ENCODE assay signal across 8 mouse cellular contexts in the genomic region with DNA sequence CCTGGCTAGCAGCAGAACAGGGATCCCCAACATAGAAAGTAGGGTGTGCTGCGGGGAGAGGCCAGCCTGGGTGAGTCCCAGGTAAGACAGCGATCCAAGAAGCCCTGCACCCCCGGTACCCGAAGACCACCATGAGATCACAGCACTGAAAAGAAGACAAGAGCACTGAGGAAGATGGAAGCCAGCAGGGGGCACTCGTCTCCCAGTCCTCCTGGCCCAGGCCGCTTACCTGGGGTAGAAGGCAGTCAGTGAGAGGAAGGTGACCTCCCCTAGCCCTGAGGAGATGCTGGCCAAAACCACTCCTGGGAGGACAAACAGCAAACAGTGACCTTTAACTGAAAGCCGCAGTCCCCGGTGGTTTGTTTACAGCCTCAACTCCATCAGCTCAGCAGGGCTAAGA. TPM values are rescaled to one million over a fixed set of nuclear protein-coding genes. Genes with fewer than 3 reads are reported as not detected.
A peak's percentile ranks its signal among the peaks of the same experiment; 100 is the strongest.
DNase-seq lines count a peak whose midpoint lies in the region; ATAC-seq and TF ChIP-seq lines count a peak whose summit lies in the region.
"Had no signal": no experiment of that assay in that cellular context is flagged by ENCODE, and none has a peak within 500 bp of the region (broad histone marks: within the 10 kb centered on the region; RNA-seq: fewer than 3 reads in every experiment).

No protein-coding gene starts in this region.

- H3K27me3 ChIP-seq in intestine, postnatal 0 days (replicated peaks; ENCODE audit: control insufficient read depth, insufficient read depth, low read length): no peaks in the 10 kb centered on the region
- no peaks in the 10 kb centered on the region for H3K27me3 ChIP-seq in intestine, embryonic 15.5 days (replicated peaks)

- no peaks in the 10 kb centered on the region for H3K9me3 ChIP-seq in intestine, postnatal 0 days (ENCODE audit: control insufficient read depth)
- H3K9me3 ChIP-seq in intestine, embryonic 15.5 days: no peaks in the 10 kb centered on the region
- H3K9me3 ChIP-seq: heart, embryonic 13.5 days had no signal

- H3K4me3 ChIP-seq in intestine, postnatal 0 days (ENCODE audit: low read depth, low read length): no peak overlapping the region
- H3K4me3 ChIP-seq in intestine, embryonic 15.5 days (replicated peaks): no peak overlapping the region
- H3K4me3 ChIP-seq: heart, embryonic 13.5 days had no signal

- H3K9ac ChIP-seq in intestine, postnatal 0 days (ENCODE audit: low read depth, low read length): no peak overlapping the region
- no peak overlapping the region for H3K9ac ChIP-seq in intestine, embryonic 15.5 days
- H3K9ac ChIP-seq: heart, embryonic 13.5 days had no signal

- no peak overlapping the region for H3K27ac ChIP-seq in intestine, postnatal 0 days (ENCODE audit: low read depth, low read length)
- no peak overlapping the region for H3K27ac ChIP-seq in intestine, embryonic 15.5 days
- H3K27ac ChIP-seq: heart, embryonic 13.5 days had no signal

- no peak overlapping the region for H3K4me2 ChIP-seq in intestine, postnatal 0 days (replicated peaks; ENCODE audit: low read depth)
- H3K4me2 ChIP-seq in intestine, embryonic 15.5 days (replicated peaks): no peak overlapping the region
- H3K4me2 ChIP-seq: heart, embryonic 13.5 days had no signal

- ATAC-seq in intestine, postnatal 0 days: no peak
- no peak for ATAC-seq in intestine, embryonic 15.5 days

- peak; percentile 65 for DNase-seq in A20 (ENCODE audit: low read depth, low spot score)
- peak; percentile 51 for DNase-seq in CD4-positive helper T cell, adult 2 months (ENCODE audit: low read depth, low spot score)
- peak; percentile 50 for DNase-seq in embryo, embryonic 10.5 days (ENCODE audit: low spot score)
- DNase-seq in lung, adult 18-20 months: peak; percentile 61 to 63
- DNase-seq in thymus, postnatal 10 days (ENCODE audit: low spot score in 2 of 2): peak; percentile 13 to 65

- H3K36me3 ChIP-seq in intestine, postnatal 0 days (ENCODE audit: control insufficient read depth, insufficient read depth): peaks cover 41% of the 10 kb centered on the region
- no peaks in the 10 kb centered on the region for H3K36me3 ChIP-seq in intestine, embryonic 15.5 days

- TF ChIP-seq CTCF in intestine, postnatal 0 days (IDR thresholded peaks at IDR 0.05; ENCODE audit: low read depth): peak; percentile 82

- 0 out of 2 replicates have a peak, but pooled peaks cover 2% of the 10 kb centered on the region for H3K4me1 ChIP-seq in intestine, postnatal 0 days (replicated peaks; ENCODE audit: control insufficient read depth, insufficient read depth, low read length)
- H3K4me1 ChIP-seq in intestine, embryonic 15.5 days (replicated peaks): no peaks in the 10 kb centered on the region; the same call in 1 of the 2 replicates

- 42% methylated on average over 8 of the region's 8 CpGs for WGBS in intestine, postnatal 0 days
- WGBS in intestine, embryonic 15.5 days: 49% methylated on average over 8 of the region's 8 CpGs

RNA-seq across cellular contexts. Expression of gene Apobr, which starts 5.6 kb away (rescaled TPM):
- 0.44 and 0.57 TPM in 2 replicates for polyA plus RNA-seq in intestine, postnatal 0 days (2015; fragmentation: Nextera tagmentation; extraction: Ambion mirVana)
- 0.75 and 1.8 TPM in 2 replicates for polyA plus RNA-seq in intestine, embryonic 15.5 days (2015; fragmentation: Nextera tagmentation; extraction: Ambion mirVana)

RNA-seq across cellular contexts. Expression of gene Cln3, which starts 6.4 kb away (rescaled TPM):
- 62.9 and 66.6 TPM in 2 replicates for polyA plus RNA-seq in intestine, postnatal 0 days (2015; fragmentation: Nextera tagmentation; extraction: Ambion mirVana)
- 34.4 and 34.9 TPM in 2 replicates for polyA plus RNA-seq in intestine, embryonic 15.5 days (2015; fragmentation: Nextera tagmentation; extraction: Ambion mirVana)

RNA-seq across cellular contexts. Expression of gene Eif3c, which starts 13.0 kb away (rescaled TPM):
- 141 and 150 TPM in 2 replicates for polyA plus RNA-seq in intestine, postnatal 0 days (2015; fragmentation: Nextera tagmentation; extraction: Ambion mirVana)
- polyA plus RNA-seq in intestine, embryonic 15.5 days (2015; fragmentation: Nextera tagmentation; extraction: Ambion mirVana): 190 and 217 TPM in 2 replicates

RNA-seq across cellular contexts. Expression of gene Il27, which starts 15.6 kb away (rescaled TPM):
- polyA plus RNA-seq in intestine, postnatal 0 days (2015; fragmentation: Nextera tagmentation; extraction: Ambion mirVana): 0.14 TPM in 1 of 2 replicates, not detected in the other
- polyA plus RNA-seq in intestine, embryonic 15.5 days (2015; fragmentation: Nextera tagmentation; extraction: Ambion mirVana): not detected in 2 replicates
- polyA plus RNA-seq: heart, embryonic 13.5 days had no signal

RNA-seq across cellular contexts. Expression of gene Nupr1, which starts 51.5 kb away (rescaled TPM):
- polyA plus RNA-seq in intestine, postnatal 0 days (2015; fragmentation: Nextera tagmentation; extraction: Ambion mirVana): 28.2 and 30.8 TPM in 2 replicates
- polyA plus RNA-seq in intestine, embryonic 15.5 days (2015; fragmentation: Nextera tagmentation; extraction: Ambion mirVana): 53.4 and 111 TPM in 2 replicates
